Mouse (Mus musculus): ENCODE measurements around the gene Ramp1.

GRCm38 (mm10) chr1:91226562-91226961 lies 46.9 kb downstream of the Ramp1 start:
- no peak for TF ChIP-seq CTCF (IDR thresholded peaks at IDR 0.05; ENCODE audit: low read depth)
- TF ChIP-seq EP300 (IDR thresholded peaks at IDR 0.05; ENCODE audit: low read depth), result no peak
